19 mouse cellular contexts compared by ENCODE assay signal in genomic region chr8:46943337-46943736, GRCm38 (mm10). TPM values are rescaled to one million over a fixed set of nuclear protein-coding genes. Genes with fewer than 3 reads are reported as not detected.
DNase-seq lines count a peak whose midpoint lies in the region; ATAC-seq and TF ChIP-seq lines count a peak whose summit lies in the region.
"Had no signal": no experiment of that assay in that cellular context is flagged by ENCODE, and none has a peak within 500 bp of the region (broad histone marks: within the 10 kb centered on the region; RNA-seq: fewer than 3 reads in every experiment).

No protein-coding gene starts in this region.

- H3K4me1 ChIP-seq in small intestine, adult 2 months (ENCODE audit: control insufficient read depth, insufficient read depth, insufficient read length, low read length) = peaks cover 4% of the 10 kb centered on the region; the same call in 1 of the 2 replicates
- no peaks in the 10 kb centered on the region for H3K4me1 ChIP-seq in stomach, postnatal 0 days (replicated peaks; ENCODE audit: control insufficient read depth, insufficient read depth)
- no peaks in the 10 kb centered on the region for H3K4me1 ChIP-seq in hindbrain, embryonic 11.5 days (replicated peaks; ENCODE audit: control insufficient read depth, insufficient read depth, low read length)
- H3K4me1 ChIP-seq: forebrain, embryonic 15.5 days had no signal

- TF ChIP-seq POLR2A in small intestine, adult 2 months (IDR thresholded peaks at IDR 0.05; ENCODE audit: low read depth, low read length) = no peak

- no peak for ATAC-seq in stomach, postnatal 0 days (ENCODE audit: low FRiP score, low TSS enrichment)
- ATAC-seq in hindbrain, embryonic 11.5 days (ENCODE audit: low FRiP score) = no peak
- ATAC-seq: forebrain, embryonic 15.5 days; hindbrain, postnatal 0 days; intestine, embryonic 16.5 days had no signal

- no peaks in the 10 kb centered on the region for H3K9me3 ChIP-seq in stomach, postnatal 0 days (ENCODE audit: control insufficient read depth, low read length)
- H3K9me3 ChIP-seq in hindbrain, embryonic 11.5 days (ENCODE audit: control insufficient read depth, low read length) = no peaks in the 10 kb centered on the region
- H3K9me3 ChIP-seq: forebrain, embryonic 15.5 days; heart, embryonic 13.5 days; hindbrain, embryonic 13.5 days had no signal

- H3K36me3 ChIP-seq in small intestine, adult 2 months (ENCODE audit: control insufficient read depth, insufficient read depth, low read length) = no peaks in the 10 kb centered on the region
- H3K36me3 ChIP-seq in stomach, postnatal 0 days (ENCODE audit: control insufficient read depth, insufficient read depth, low read length) = no peaks in the 10 kb centered on the region
- no peaks in the 10 kb centered on the region for H3K36me3 ChIP-seq in hindbrain, embryonic 11.5 days (ENCODE audit: control insufficient read depth, insufficient read depth, low read length)
- H3K36me3 ChIP-seq: embryonic facial prominence, embryonic 12.5 days; forebrain, embryonic 15.5 days; heart, embryonic 13.5 days; hindbrain, embryonic 13.5 days had no signal

- peak; percentile 49 to 52 for DNase-seq in B cell, adult 2 months
- DNase-seq in CD4-positive, CD25-positive, alpha-beta regulatory T cell, adult 2 months (ENCODE audit: low read depth, low spot score) = peak; percentile 74
- peak; percentile 89 for DNase-seq in induced T-regulatory cell, adult 2 months (ENCODE audit: low read depth)
- no peak for DNase-seq in stomach, postnatal 0 days (ENCODE audit: low spot score)
- no peak for DNase-seq in hindbrain, embryonic 11.5 days (ENCODE audit: low spot score)
- DNase-seq in kidney, adult 8-10 months = no peak
- DNase-seq: adrenal gland, postnatal 14 days; cerebellum, adult 11-12 months; cerebellum, adult 9-10 months; cerebellum, postnatal 25 days; heart, postnatal 36 days had no signal

- H3K4me3 ChIP-seq in small intestine, adult 2 months (ENCODE audit: low read depth, low read length) = no peak overlapping the region
- H3K4me3 ChIP-seq in stomach, postnatal 0 days (ENCODE audit: low read depth, low read length) = no peak overlapping the region
- no peak overlapping the region for H3K4me3 ChIP-seq in hindbrain, embryonic 11.5 days (ENCODE audit: low read depth, low read length)
- H3K4me3 ChIP-seq: embryonic facial prominence, embryonic 12.5 days; forebrain, embryonic 15.5 days; heart, embryonic 13.5 days; hindbrain, embryonic 13.5 days had no signal

- peak overlapping the region; percentile 55 for H3K27ac ChIP-seq in small intestine, adult 2 months (ENCODE audit: insufficient read depth, low read depth, low read length)
- H3K27ac ChIP-seq in stomach, postnatal 0 days (replicated peaks) = no peak overlapping the region
- no peak overlapping the region for H3K27ac ChIP-seq in hindbrain, embryonic 11.5 days (ENCODE audit: low read depth, low read length)
- H3K27ac ChIP-seq: embryonic facial prominence, embryonic 12.5 days; forebrain, embryonic 15.5 days; heart, embryonic 13.5 days; hindbrain, embryonic 13.5 days; hindbrain, postnatal 0 days had no signal

- H3K4me2 ChIP-seq in stomach, postnatal 0 days (replicated peaks; ENCODE audit: low read depth) = no peak overlapping the region
- no peak overlapping the region for H3K4me2 ChIP-seq in hindbrain, embryonic 11.5 days (replicated peaks; ENCODE audit: low read depth, low read length)
- H3K4me2 ChIP-seq: embryonic facial prominence, embryonic 12.5 days; forebrain, embryonic 15.5 days; heart, embryonic 13.5 days; hindbrain, embryonic 13.5 days had no signal

- TF ChIP-seq EP300 in stomach, postnatal 0 days (optimal IDR thresholded peaks at IDR 0.05) = no peak

- TF ChIP-seq CTCF in small intestine, adult 2 months (IDR thresholded peaks at IDR 0.05; ENCODE audit: extremely low read depth, insufficient read length, insufficient replicate concordance, low read depth, low read length) = no peak
- no peak for TF ChIP-seq CTCF in stomach, postnatal 0 days (IDR thresholded peaks at IDR 0.05; ENCODE audit: low read depth)

- H3K9ac ChIP-seq in stomach, postnatal 0 days (ENCODE audit: low read length) = no peak overlapping the region
- no peak overlapping the region for H3K9ac ChIP-seq in hindbrain, embryonic 11.5 days (ENCODE audit: low read depth, low read length)
- H3K9ac ChIP-seq: embryonic facial prominence, embryonic 12.5 days; forebrain, embryonic 15.5 days; heart, embryonic 13.5 days; hindbrain, embryonic 13.5 days had no signal

- 78% methylated on average over 4 of the region's 4 CpGs for WGBS in small intestine, adult 2 months
- 81% methylated on average over 4 of the region's 4 CpGs for WGBS in stomach, postnatal 0 days
- 85% methylated on average over 4 of the region's 4 CpGs for WGBS in hindbrain, embryonic 11.5 days

- H3K27me3 ChIP-seq in small intestine, adult 2 months (ENCODE audit: control insufficient read depth, insufficient read depth, low read length) = no peaks in the 10 kb centered on the region
- H3K27me3 ChIP-seq in stomach, postnatal 0 days (ENCODE audit: control insufficient read depth, insufficient read depth, low read length) = no peaks in the 10 kb centered on the region
- no peaks in the 10 kb centered on the region for H3K27me3 ChIP-seq in hindbrain, embryonic 11.5 days (ENCODE audit: control insufficient read depth, insufficient read depth, low read length)
- H3K27me3 ChIP-seq: embryonic facial prominence, embryonic 12.5 days; forebrain, embryonic 15.5 days; hindbrain, embryonic 13.5 days had no signal

RNA-seq across cellular contexts. Expression of gene Enpp6, which starts 43.4 kb away (rescaled TPM):
- 1.0 and 1.1 TPM in 2 replicates for polyA plus RNA-seq in small intestine, adult 2 months (2012; rRNA removed)
- 0.16 and 0.40 TPM in 2 replicates for polyA plus RNA-seq in stomach, postnatal 0 days (2015; fragmentation: Nextera tagmentation; extraction: Ambion mirVana)
- 0.45 and 0.48 TPM in 2 replicates for polyA plus RNA-seq in hindbrain, embryonic 11.5 days (2014; fragmentation: Nextera tagmentation; extraction: Ambion mirVana)
- polyA plus RNA-seq: C2C12 had no signal

Comparison
In these comparisons a context has a peak if more than half of its experiments do, and no peak if none do; other contexts are left out.
1. DNase-seq: peak in B cell, adult 2 months (2 of 2), CD4-positive, CD25-positive, alpha-beta regulatory T cell, adult 2 months (single experiment) and induced T-regulatory cell, adult 2 months (single experiment); none in stomach, postnatal 0 days (single experiment), hindbrain, embryonic 11.5 days (single experiment) and kidney, adult 8-10 months (0 of 2).